Mouse (Mus musculus): ENCODE results near the gene Gkn1.

Gene Gkn1

DNA sequence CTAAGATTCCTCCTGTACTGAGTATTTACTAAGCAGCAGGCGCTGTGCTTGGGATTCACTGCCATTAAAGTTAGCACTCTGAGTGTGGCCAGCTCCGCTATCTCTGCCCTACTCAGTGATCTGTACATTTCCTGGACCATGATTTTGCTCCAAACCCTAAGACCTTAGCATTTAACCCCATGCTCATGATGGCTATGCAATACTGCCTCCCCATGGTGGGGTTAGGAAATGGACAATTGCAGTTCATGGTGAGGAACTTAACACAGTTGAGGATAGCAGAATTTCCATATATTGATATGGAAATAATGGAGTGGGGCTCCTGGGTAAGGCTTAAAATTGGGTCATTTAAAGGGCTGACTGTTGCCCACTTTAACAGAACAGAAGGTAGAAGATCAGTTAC, 27.4 kb downstream of the Gkn1 start:
- DNase-seq (ENCODE audit: low read depth) = peak; percentile 43

DNA sequence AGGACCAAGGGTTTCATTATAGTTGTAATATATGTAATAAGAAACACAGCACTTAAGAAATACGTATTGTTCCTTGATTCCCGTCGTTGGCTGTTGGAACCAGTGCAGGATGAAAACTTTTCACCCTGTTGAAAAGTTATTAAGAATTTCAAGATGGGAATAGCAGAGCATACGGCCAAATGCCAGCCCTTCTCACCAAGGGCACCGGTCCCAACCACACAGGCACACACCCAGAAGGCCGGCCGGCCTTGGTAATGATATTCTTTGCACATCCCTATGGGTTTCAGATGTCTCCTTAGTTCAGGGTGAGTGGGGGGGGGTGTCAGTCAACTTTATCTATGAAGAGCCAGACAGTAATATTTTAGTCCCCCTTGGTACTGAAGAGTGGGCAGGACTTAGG, 32.1 kb downstream of the Gkn1 start:
- no peak for DNase-seq (ENCODE audit: low read depth)

- DNase-seq (ENCODE audit: low read depth) = no peak
Measured at GRCm38 (mm10) chr6:87316966-87317365, 33.8 kb downstream of the Gkn1 start.

- no peak for DNase-seq (ENCODE audit: low read depth)
Measured at GRCm38 (mm10) chr6:87312761-87313160, 38.0 kb downstream of the Gkn1 start.

GRCm38 (mm10) chr6:87304486-87304885, 46.3 kb downstream of the Gkn1 start:
- no peak for DNase-seq (ENCODE audit: low read depth)

GRCm38 (mm10) chr6:87302746-87303145, 48.0 kb downstream of the Gkn1 start:
- no peak for DNase-seq (ENCODE audit: low read depth)

- no peak for DNase-seq (ENCODE audit: low read depth)
Measured at GRCm38 (mm10) chr6:87301991-87302390, 48.8 kb downstream of the Gkn1 start.
